Mouse (Mus musculus): ENCODE results near the gene Cks2. TPM values are rescaled to one million over a fixed set of nuclear protein-coding genes. Genes with fewer than 3 reads are reported as not detected.
"Not testable (repeated sequence)": the region's sequence is repeated elsewhere in the genome, so short reads cannot be mapped to it uniquely, and the experiment has no call there.

Gene Cks2
- polyA plus RNA-seq, 1 experiment from 2014 or later: 300 TPM

GRCm38 (mm10) chr13:51622626-51623025 is 22.4 kb upstream of the Cks2 start:
- no peaks in the 10 kb centered on the region for H3K27me3 ChIP-seq (ENCODE audit: control insufficient read depth, insufficient read depth, low read length)
- H3K27ac ChIP-seq (replicated peaks in 1 of 2; ENCODE audit: control insufficient read depth in 1 of 2, insufficient read depth in 1 of 2, low read depth in 2 of 2, low read length in 2 of 2): no peak overlapping the region
- ATAC-seq (ENCODE audit: insufficient number of reproducible peaks, insufficient read depth, low FRiP score, low read depth): no peak
- no peak overlapping the region for H3K4me2 ChIP-seq (ENCODE audit: low read length)
- H3K9ac ChIP-seq (ENCODE audit: low read length): no peak overlapping the region
- WGBS: 71% methylated on average over 5 of the region's 5 CpGs
- no peaks in the 10 kb centered on the region for H3K4me1 ChIP-seq (ENCODE audit: control insufficient read depth in 2 of 2, insufficient read depth in 2 of 2, low read length in 2 of 2)
- no peak overlapping the region for H3K4me3 ChIP-seq (ENCODE audit: control insufficient read depth in 1 of 2, insufficient read depth in 1 of 2, low read depth in 1 of 2, low read length in 2 of 2)
- no peaks in the 10 kb centered on the region for H3K36me3 ChIP-seq (ENCODE audit: control insufficient read depth, insufficient read depth, low read length)
- H3K9me3 ChIP-seq (ENCODE audit: control insufficient read depth, low read length): no peaks in the 10 kb centered on the region

- Histone ChIP-seq H3K4me3 (ENCODE audit: control insufficient read depth in 1 of 2, insufficient read depth in 1 of 2, low read depth in 1 of 2, low read length in 2 of 2) (no peak overlapping the region), H3K9me3 (ENCODE audit: control insufficient read depth, low read length) (no peaks in the 10 kb centered on the region), H3K4me1 (ENCODE audit: control insufficient read depth in 2 of 2, insufficient read depth in 2 of 2, low read length in 2 of 2) (no peaks in the 10 kb centered on the region), H3K27ac (replicated peaks in 1 of 2; ENCODE audit: control insufficient read depth in 1 of 2, insufficient read depth in 1 of 2, low read depth in 2 of 2, low read length in 2 of 2) (no peak overlapping the region), H3K4me2 (ENCODE audit: low read length) (no peak overlapping the region), H3K36me3 (ENCODE audit: control insufficient read depth, insufficient read depth, low read length) (no peaks in the 10 kb centered on the region), H3K27me3 (ENCODE audit: control insufficient read depth, insufficient read depth, low read length) (no peaks in the 10 kb centered on the region), H3K9ac (ENCODE audit: low read length) (no peak overlapping the region)
- 81% methylated on average over 2 of the region's 2 CpGs for WGBS
- no peak for ATAC-seq (ENCODE audit: insufficient number of reproducible peaks, insufficient read depth, low FRiP score, low read depth)
These were observed 21.4 kb upstream of the Cks2 start for GRCm38 (mm10) chr13:51623678-51624077.

- no peak for ATAC-seq (ENCODE audit: insufficient number of reproducible peaks, insufficient read depth, low FRiP score, low read depth)
- WGBS: 72% methylated on average over 6 of the region's 6 CpGs
- Histone ChIP-seq H3K9me3 (ENCODE audit: control insufficient read depth, low read length) (no peaks in the 10 kb centered on the region), H3K9ac (ENCODE audit: low read length) (no peak overlapping the region), H3K4me2 (ENCODE audit: low read length) (no peak overlapping the region), H3K4me1 (ENCODE audit: control insufficient read depth in 2 of 2, insufficient read depth in 2 of 2, low read length in 2 of 2) (no peaks in the 10 kb centered on the region), H3K27ac (replicated peaks in 1 of 2; ENCODE audit: control insufficient read depth in 1 of 2, insufficient read depth in 1 of 2, low read depth in 2 of 2, low read length in 2 of 2) (no peak overlapping the region), H3K36me3 (ENCODE audit: control insufficient read depth, insufficient read depth, low read length) (no peaks in the 10 kb centered on the region), H3K4me3 (ENCODE audit: control insufficient read depth in 1 of 2, insufficient read depth in 1 of 2, low read depth in 1 of 2, low read length in 2 of 2) (no peak overlapping the region), H3K27me3 (ENCODE audit: control insufficient read depth, insufficient read depth, low read length) (no peaks in the 10 kb centered on the region)
These were observed 16.7 kb upstream of the Cks2 start for GRCm38 (mm10) chr13:51628273-51628848.

GRCm38 (mm10) chr13:51631354-51631992 is 13.6 kb upstream of the Cks2 start:
- WGBS: 73% methylated on average over 15 of the region's 15 CpGs
- Histone ChIP-seq H3K36me3 (ENCODE audit: control insufficient read depth, insufficient read depth, low read length) (no peaks in the 10 kb centered on the region), H3K27me3 (ENCODE audit: control insufficient read depth, insufficient read depth, low read length) (no peaks in the 10 kb centered on the region), H3K4me3 (ENCODE audit: control insufficient read depth in 1 of 2, insufficient read depth in 1 of 2, low read depth in 1 of 2, low read length in 2 of 2) (no peak overlapping the region), H3K4me2 (ENCODE audit: low read length) (no peak overlapping the region), H3K9ac (ENCODE audit: low read length) (no peak overlapping the region), H3K9me3 (ENCODE audit: control insufficient read depth, low read length) (no peaks in the 10 kb centered on the region), H3K27ac (replicated peaks in 1 of 2; ENCODE audit: control insufficient read depth in 1 of 2, insufficient read depth in 1 of 2, low read depth in 2 of 2, low read length in 2 of 2) (no peak overlapping the region), H3K4me1 (ENCODE audit: control insufficient read depth in 2 of 2, insufficient read depth in 2 of 2, low read length in 2 of 2) (no peaks in the 10 kb centered on the region)
- no peak for ATAC-seq (ENCODE audit: insufficient number of reproducible peaks, insufficient read depth, low FRiP score, low read depth)

- no peak for ATAC-seq (ENCODE audit: insufficient number of reproducible peaks, insufficient read depth, low FRiP score, low read depth)
These were observed 12.3 kb upstream of the Cks2 start for GRCm38 (mm10) chr13:51632560-51633218.

GRCm38 (mm10) chr13:51635384-51635783 is 9.6 kb upstream of the Cks2 start:
- not testable (repeated sequence) for H3K9me3 ChIP-seq (ENCODE audit: control insufficient read depth, low read length); H3K4me1 ChIP-seq (ENCODE audit: control insufficient read depth in 2 of 2, insufficient read depth in 2 of 2, low read length in 2 of 2); H3K27me3 ChIP-seq (ENCODE audit: control insufficient read depth, insufficient read depth, low read length); H3K27ac ChIP-seq (replicated peaks in 1 of 2; ENCODE audit: control insufficient read depth in 1 of 2, insufficient read depth in 1 of 2, low read depth in 2 of 2, low read length in 2 of 2); H3K9ac ChIP-seq (ENCODE audit: low read length); ATAC-seq (ENCODE audit: insufficient number of reproducible peaks, insufficient read depth, low FRiP score, low read depth); H3K4me2 ChIP-seq (ENCODE audit: low read length); H3K4me3 ChIP-seq (ENCODE audit: control insufficient read depth in 1 of 2, insufficient read depth in 1 of 2, low read depth in 1 of 2, low read length in 2 of 2); H3K36me3 ChIP-seq (ENCODE audit: control insufficient read depth, insufficient read depth, low read length)
- 51% methylated on average over 6 of the region's 9 CpGs for WGBS

More at GRCm38 (mm10) chr13:51632560-51633218, 12.3 kb upstream of the Cks2 start:
- Histone ChIP-seq H3K4me2 (ENCODE audit: low read length) (no peak overlapping the region), H3K9ac (ENCODE audit: low read length) (no peak overlapping the region), H3K4me3 (ENCODE audit: control insufficient read depth in 1 of 2, insufficient read depth in 1 of 2, low read depth in 1 of 2, low read length in 2 of 2) (no peak overlapping the region), H3K4me1 (ENCODE audit: control insufficient read depth in 2 of 2, insufficient read depth in 2 of 2, low read length in 2 of 2) (no peaks in the 10 kb centered on the region), H3K9me3 (ENCODE audit: control insufficient read depth, low read length) (no peaks in the 10 kb centered on the region), H3K36me3 (ENCODE audit: control insufficient read depth, insufficient read depth, low read length) (no peaks in the 10 kb centered on the region), H3K27me3 (ENCODE audit: control insufficient read depth, insufficient read depth, low read length) (no peaks in the 10 kb centered on the region), H3K27ac (replicated peaks in 1 of 2; ENCODE audit: control insufficient read depth in 1 of 2, insufficient read depth in 1 of 2, low read depth in 2 of 2, low read length in 2 of 2) (no peak overlapping the region)
- WGBS: 82% methylated on average over 5 of the region's 5 CpGs

GRCm38 (mm10) chr13:51638958-51639357 is 6.1 kb upstream of the Cks2 start:
- no peaks in the 10 kb centered on the region for H3K4me1 ChIP-seq (ENCODE audit: control insufficient read depth in 2 of 2, insufficient read depth in 2 of 2, low read length in 2 of 2)
- H3K27ac ChIP-seq (replicated peaks in 1 of 2; ENCODE audit: control insufficient read depth in 1 of 2, insufficient read depth in 1 of 2, low read depth in 2 of 2, low read length in 2 of 2): no peak overlapping the region
- WGBS: 81% methylated on average over 4 of the region's 4 CpGs
- no peaks in the 10 kb centered on the region for H3K27me3 ChIP-seq (ENCODE audit: control insufficient read depth, insufficient read depth, low read length)
- H3K9ac ChIP-seq (ENCODE audit: low read length): no peak overlapping the region
- H3K9me3 ChIP-seq (ENCODE audit: control insufficient read depth, low read length): no peaks in the 10 kb centered on the region
- no peak overlapping the region for H3K4me3 ChIP-seq (ENCODE audit: control insufficient read depth in 1 of 2, insufficient read depth in 1 of 2, low read depth in 1 of 2, low read length in 2 of 2)
- no peaks in the 10 kb centered on the region for H3K36me3 ChIP-seq (ENCODE audit: control insufficient read depth, insufficient read depth, low read length)
- no peak for ATAC-seq (ENCODE audit: insufficient number of reproducible peaks, insufficient read depth, low FRiP score, low read depth)
- no peak overlapping the region for H3K4me2 ChIP-seq (ENCODE audit: low read length)
